Mouse (Mus musculus): Measurements from ENCODE around the gene Bspry. TPM values are rescaled to one million over a fixed set of nuclear protein-coding genes. Genes with fewer than 3 reads are reported as not detected.
"Not testable (repeated sequence)": the region's sequence is repeated elsewhere in the genome, so short reads cannot be mapped to it uniquely, and the experiment has no call there.

The Bspry gene
- polyA plus RNA-seq, 1 experiment from 2014 or later: 1.1 TPM

DNA sequence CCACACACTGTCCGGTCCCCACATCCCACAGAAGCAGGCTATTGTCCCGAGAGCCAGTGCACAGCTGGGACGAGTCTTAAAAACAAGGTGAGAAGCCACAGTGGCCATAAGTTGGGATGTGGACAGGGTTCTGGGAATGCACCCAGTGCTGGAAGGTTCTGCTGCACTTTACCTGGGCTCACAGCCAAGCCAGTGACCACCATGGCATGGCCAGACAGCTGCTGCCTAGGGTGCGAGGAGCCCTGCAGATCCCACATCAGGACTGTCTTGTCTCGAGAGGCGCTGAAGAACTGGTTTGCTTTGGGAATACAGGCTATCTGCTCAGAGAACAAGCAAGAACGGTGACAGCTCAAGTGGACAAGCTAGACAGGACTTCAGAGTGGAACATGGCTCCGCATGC is 19.5 kb upstream of the Bspry start:
- no peak overlapping the region for H3K9ac ChIP-seq
- H3K36me3 ChIP-seq: peaks cover 5% of the 10 kb centered on the region; the same call in 1 of the 2 replicates
- H3K27ac ChIP-seq (replicated peaks): no peak overlapping the region
- WGBS: 94% methylated on average over 8 of the region's 8 CpGs
- H3K4me3 ChIP-seq: no peak overlapping the region
- H3K4me2 ChIP-seq: no peak overlapping the region
- H3K4me1 ChIP-seq (replicated peaks): no peaks in the 10 kb centered on the region
- ATAC-seq (ENCODE audit: low FRiP score, low read depth): no peak
- H3K9me3 ChIP-seq: no peaks in the 10 kb centered on the region
- no peaks in the 10 kb centered on the region for H3K27me3 ChIP-seq

DNA sequence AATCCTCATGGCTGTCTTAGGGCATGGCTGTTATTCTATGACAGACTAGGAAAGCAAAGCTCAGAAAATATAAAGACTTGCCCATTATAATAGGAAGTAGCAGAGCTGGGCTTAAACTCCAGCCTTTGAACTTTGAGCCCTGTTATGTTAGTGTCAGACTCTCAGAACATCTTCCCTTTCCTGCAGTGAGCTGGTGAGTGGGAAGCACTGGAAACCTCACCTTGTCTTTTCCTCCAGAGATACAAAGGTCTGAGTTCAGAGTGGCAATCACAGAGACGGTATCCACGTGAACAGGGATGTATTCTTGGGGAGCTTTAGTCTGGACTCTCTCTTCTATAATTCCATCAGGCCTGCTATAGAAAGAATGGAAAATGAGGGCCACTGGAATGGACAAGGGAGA is 16.7 kb upstream of the Bspry start:
- H3K4me1 ChIP-seq (replicated peaks): no peaks in the 10 kb centered on the region
- H3K27me3 ChIP-seq: no peaks in the 10 kb centered on the region
- no peak overlapping the region for H3K4me2 ChIP-seq
- no peak overlapping the region for H3K4me3 ChIP-seq
- no peaks in the 10 kb centered on the region for H3K9me3 ChIP-seq
- H3K36me3 ChIP-seq: peaks cover 5% of the 10 kb centered on the region; the same call in 1 of the 2 replicates
- no peak for ATAC-seq (ENCODE audit: low FRiP score, low read depth)
- 77% methylated on average over 2 of the region's 2 CpGs for WGBS
- H3K27ac ChIP-seq (replicated peaks): no peak overlapping the region
- no peak overlapping the region for H3K9ac ChIP-seq

DNA sequence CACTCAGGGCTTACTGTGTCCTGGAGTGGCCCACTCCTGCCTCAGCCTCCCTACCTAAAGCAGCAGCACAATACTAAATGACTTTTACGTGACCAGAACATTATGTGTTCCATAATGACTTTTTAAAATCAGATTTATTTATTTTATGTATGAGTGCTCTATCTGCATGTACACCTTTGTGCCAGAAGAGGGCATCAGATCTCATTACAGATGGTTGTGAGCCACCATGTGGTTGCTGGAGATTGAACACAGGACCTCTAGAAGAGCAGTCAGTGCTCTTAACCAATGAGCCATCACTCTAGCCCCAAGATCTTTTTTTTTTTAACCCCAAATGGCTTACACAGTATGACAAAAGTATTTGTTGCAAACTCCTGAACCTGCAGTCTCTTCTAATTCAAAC is 11.7 kb upstream of the Bspry start:
- 100% methylated on average over 1 of the region's 1 CpGs for WGBS
- Histone ChIP-seq H3K4me1 (replicated peaks) (peaks cover 5% of the 10 kb centered on the region), H3K27ac (replicated peaks) (no peak overlapping the region), H3K4me3 (no peak overlapping the region), H3K4me2 (no peak overlapping the region), H3K27me3 (no peaks in the 10 kb centered on the region), H3K9ac (no peak overlapping the region), H3K36me3 (no peaks in the 10 kb centered on the region), H3K9me3 (no peaks in the 10 kb centered on the region)
- no peak for ATAC-seq (ENCODE audit: low FRiP score, low read depth)

DNA sequence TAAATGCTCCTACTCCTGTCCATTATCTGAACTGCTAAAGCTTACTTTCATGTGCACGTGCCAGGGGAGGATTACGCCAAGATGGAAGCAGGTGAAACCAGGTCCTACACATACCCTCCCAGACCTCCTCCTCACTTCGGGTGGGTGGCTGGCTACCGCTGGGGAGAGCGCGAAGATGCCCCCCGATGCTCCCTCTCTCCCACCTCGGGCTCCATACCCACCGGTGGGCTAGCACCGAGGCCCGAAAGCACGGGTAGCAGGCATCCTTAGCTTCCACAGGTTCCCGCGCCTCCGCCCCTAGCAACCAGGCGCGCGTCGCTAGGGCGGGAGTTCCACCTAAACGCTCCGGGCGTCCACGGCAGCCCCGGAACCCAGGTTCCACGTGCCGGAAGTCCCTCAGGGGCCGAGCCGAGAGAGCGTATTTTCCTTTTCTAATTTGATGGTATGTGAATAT is 9.2 kb upstream of the Bspry start, which contains the start of gene Wdr31:
Gene Wdr31 (minus strand): TSS at position 299 of the 454 bp plus-strand sequence.
- WGBS: 2% methylated on average over 30 of the region's 30 CpGs
- H3K9me3 ChIP-seq: no peaks in the 10 kb centered on the region
- peak within 1 kb of the TSS; percentile 62 for H3K4me3 ChIP-seq
- peak within 1 kb of the TSS; percentile 60; the same call in 1 of the 2 replicates for H3K27ac ChIP-seq (replicated peaks)
- peak within 1 kb of the TSS; percentile 65 for H3K4me2 ChIP-seq
- peak within 1 kb of the TSS; percentile 61 for H3K9ac ChIP-seq
- no peaks in the 10 kb centered on the region for H3K27me3 ChIP-seq
- no peaks in the 10 kb centered on the region for H3K36me3 ChIP-seq
- ATAC-seq (ENCODE audit: low FRiP score, low read depth): peak; percentile 95
- H3K4me1 ChIP-seq (replicated peaks): peaks cover 5% of the 10 kb centered on the region

DNA sequence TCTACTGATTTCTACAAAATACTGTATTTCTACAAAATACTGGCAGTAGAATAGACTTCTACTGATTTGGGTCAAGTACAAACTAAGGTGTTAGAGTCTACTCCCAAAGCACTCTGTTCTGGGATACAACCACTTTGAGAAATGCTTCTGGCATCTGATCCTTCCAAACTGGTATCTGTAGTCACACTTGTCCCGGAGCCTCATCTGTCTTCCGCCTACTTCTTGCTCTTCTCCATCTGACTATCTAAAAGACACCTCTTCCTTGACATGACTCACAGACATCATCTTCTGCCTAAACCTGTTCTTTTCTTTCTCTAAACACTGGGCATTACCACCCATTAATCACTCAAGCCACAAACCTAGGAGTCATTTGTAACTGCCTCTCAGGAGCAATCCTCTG is 7.8 kb upstream of the Bspry start:
- ATAC-seq (ENCODE audit: low FRiP score, low read depth): no peak
- Histone ChIP-seq H3K4me3 (no peak overlapping the region), H3K9ac (no peak overlapping the region), H3K4me2 (no peak overlapping the region), H3K36me3 (no peaks in the 10 kb centered on the region), H3K27me3 (0 out of 2 replicates have a peak, but pooled peaks cover 2% of the 10 kb centered on the region), H3K9me3 (no peaks in the 10 kb centered on the region), H3K4me1 (replicated peaks) (peaks cover 5% of the 10 kb centered on the region), H3K27ac (replicated peaks) (no peak overlapping the region)
- 93% methylated on average over 2 of the region's 2 CpGs for WGBS

DNA sequence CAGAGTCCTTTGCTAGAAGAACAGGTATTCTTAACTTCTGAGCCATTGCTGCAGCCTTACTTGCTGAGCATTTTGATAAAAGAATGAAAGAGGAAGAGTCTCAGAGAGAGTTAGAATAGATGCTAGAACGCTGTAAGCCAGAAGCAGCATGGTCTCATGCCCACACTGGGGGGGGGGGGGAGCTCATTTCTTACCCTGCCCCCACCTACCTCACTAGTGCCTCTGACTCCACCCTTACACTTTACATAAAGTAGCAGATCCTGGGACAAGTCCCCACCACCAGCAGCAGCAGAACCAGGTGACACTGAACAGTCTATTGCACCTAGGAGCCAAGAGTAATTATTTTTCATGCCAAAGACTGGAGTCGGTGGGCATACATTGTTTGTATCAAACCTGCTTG is 4.7 kb upstream of the Bspry start:
- peaks cover 20% of the 10 kb centered on the region for H3K27me3 ChIP-seq
- no peaks in the 10 kb centered on the region for H3K36me3 ChIP-seq
- no peak overlapping the region for H3K9ac ChIP-seq
- no peak overlapping the region for H3K4me2 ChIP-seq
- no peak overlapping the region for H3K27ac ChIP-seq (replicated peaks)
- peaks cover 13% of the 10 kb centered on the region for H3K4me1 ChIP-seq (replicated peaks)
- H3K4me3 ChIP-seq: no peak overlapping the region
- no peaks in the 10 kb centered on the region for H3K9me3 ChIP-seq
- WGBS: 79% methylated on average over 2 of the region's 2 CpGs
- ATAC-seq (ENCODE audit: low FRiP score, low read depth): no peak

DNA sequence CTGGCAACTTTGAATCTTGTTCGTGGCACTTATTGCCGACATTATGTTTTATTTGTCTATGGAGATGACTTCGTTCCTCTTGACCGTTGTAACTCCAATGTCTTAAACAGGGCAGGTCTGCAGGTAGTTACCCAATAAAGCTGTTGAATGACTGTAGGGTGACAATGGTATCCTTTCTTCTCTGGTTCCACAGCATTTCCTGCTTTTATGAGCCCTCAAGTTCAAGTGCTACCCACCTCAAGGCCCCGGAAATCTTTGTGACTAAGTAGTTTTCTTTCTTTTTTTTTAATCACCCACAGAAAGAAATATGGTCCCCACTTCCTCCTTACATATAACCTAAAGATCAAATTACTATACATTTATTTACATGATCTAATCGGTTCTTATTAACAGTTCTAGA is 4.1 kb upstream of the Bspry start:
- no peak for ATAC-seq (ENCODE audit: low FRiP score, low read depth)
- H3K27ac ChIP-seq (replicated peaks): no peak overlapping the region
- H3K9me3 ChIP-seq: no peaks in the 10 kb centered on the region
- H3K27me3 ChIP-seq: peaks cover 20% of the 10 kb centered on the region
- H3K36me3 ChIP-seq: no peaks in the 10 kb centered on the region
- H3K9ac ChIP-seq: no peak overlapping the region
- H3K4me2 ChIP-seq: no peak overlapping the region
- WGBS: 95% methylated on average over 6 of the region's 6 CpGs
- H3K4me1 ChIP-seq (replicated peaks): peaks cover 11% of the 10 kb centered on the region
- H3K4me3 ChIP-seq: no peak overlapping the region

- Histone ChIP-seq H3K4me3 (no peak overlapping the region), H3K9me3 (no peaks in the 10 kb centered on the region), H3K9ac (no peak overlapping the region), H3K36me3 (no peaks in the 10 kb centered on the region), H3K4me1 (replicated peaks) (peaks cover 11% of the 10 kb centered on the region), H3K27me3 (peaks cover 24% of the 10 kb centered on the region), H3K4me2 (no peak overlapping the region), H3K27ac (replicated peaks) (no peak overlapping the region)
- WGBS: 89% methylated on average over 6 of the region's 6 CpGs
- ATAC-seq (ENCODE audit: low FRiP score, low read depth): no peak
Observed at GRCm38 (mm10) chr4:62477542-62478244, 2.2 kb upstream of the Bspry start.

DNA sequence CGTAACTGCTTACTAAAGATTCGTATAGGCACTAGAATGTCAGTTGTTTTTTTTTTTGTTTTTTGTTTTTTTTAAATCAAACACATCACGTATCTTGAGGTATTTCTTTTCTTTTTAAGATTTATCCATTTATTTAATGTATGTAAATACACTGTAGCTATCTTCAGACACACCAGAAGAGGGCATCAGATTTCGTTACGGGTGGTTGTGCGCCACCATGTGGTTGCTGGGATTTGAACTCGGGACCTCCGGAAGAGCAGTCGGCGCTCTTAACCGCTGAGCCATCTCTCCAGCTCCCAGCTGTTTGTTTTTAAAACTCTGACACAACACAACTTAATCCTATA is 288 bp upstream of the Bspry start:
- H3K27me3 ChIP-seq: peaks cover 24% of the 10 kb centered on the region
- WGBS: 14% methylated on average over 11 of the region's 11 CpGs
- ATAC-seq (ENCODE audit: low FRiP score, low read depth); H3K27ac ChIP-seq (replicated peaks); H3K36me3 ChIP-seq; H3K9me3 ChIP-seq: not testable (repeated sequence)
- H3K4me3 ChIP-seq: peak overlapping the region; percentile 49
- H3K9ac ChIP-seq: peak overlapping the region; percentile 38; the same call in 1 of the 2 replicates
- peaks cover 11% of the 10 kb centered on the region for H3K4me1 ChIP-seq (replicated peaks)
- peak overlapping the region; percentile 78 for H3K4me2 ChIP-seq

GRCm38 (mm10) chr4:62480709-62481605 is 1.1 kb downstream of the Bspry start:
- no peaks in the 10 kb centered on the region for H3K36me3 ChIP-seq
- H3K4me1 ChIP-seq (replicated peaks): peaks cover 11% of the 10 kb centered on the region
- no peak overlapping the region for H3K4me2 ChIP-seq
- no peaks in the 10 kb centered on the region for H3K9me3 ChIP-seq
- ATAC-seq (ENCODE audit: low FRiP score, low read depth): no peak
- H3K27ac ChIP-seq (replicated peaks): no peak overlapping the region
- H3K9ac ChIP-seq: no peak overlapping the region
- H3K27me3 ChIP-seq: peaks cover 24% of the 10 kb centered on the region
- 47% methylated on average over 10 of the region's 10 CpGs for WGBS
- H3K4me3 ChIP-seq: no peak overlapping the region

- Histone ChIP-seq H3K27me3 (0 out of 2 replicates have a peak, but pooled peaks cover 4% of the 10 kb centered on the region), H3K9ac (no peak overlapping the region), H3K4me2 (no peak overlapping the region), H3K4me3 (no peak overlapping the region), H3K4me1 (replicated peaks) (peaks cover 3% of the 10 kb centered on the region), H3K36me3 (no peaks in the 10 kb centered on the region), H3K27ac (replicated peaks) (no peak overlapping the region), H3K9me3 (no peaks in the 10 kb centered on the region)
- no peak for ATAC-seq (ENCODE audit: low FRiP score, low read depth)
- 76% methylated on average over 3 of the region's 3 CpGs for WGBS
Observed at GRCm38 (mm10) chr4:62484928-62485327, 5.1 kb downstream of the Bspry start.

Measured in hindbrain, embryonic 15.5 days (tissue).